ENCODE assay signal across 27 mouse cellular contexts in the genomic region with DNA sequence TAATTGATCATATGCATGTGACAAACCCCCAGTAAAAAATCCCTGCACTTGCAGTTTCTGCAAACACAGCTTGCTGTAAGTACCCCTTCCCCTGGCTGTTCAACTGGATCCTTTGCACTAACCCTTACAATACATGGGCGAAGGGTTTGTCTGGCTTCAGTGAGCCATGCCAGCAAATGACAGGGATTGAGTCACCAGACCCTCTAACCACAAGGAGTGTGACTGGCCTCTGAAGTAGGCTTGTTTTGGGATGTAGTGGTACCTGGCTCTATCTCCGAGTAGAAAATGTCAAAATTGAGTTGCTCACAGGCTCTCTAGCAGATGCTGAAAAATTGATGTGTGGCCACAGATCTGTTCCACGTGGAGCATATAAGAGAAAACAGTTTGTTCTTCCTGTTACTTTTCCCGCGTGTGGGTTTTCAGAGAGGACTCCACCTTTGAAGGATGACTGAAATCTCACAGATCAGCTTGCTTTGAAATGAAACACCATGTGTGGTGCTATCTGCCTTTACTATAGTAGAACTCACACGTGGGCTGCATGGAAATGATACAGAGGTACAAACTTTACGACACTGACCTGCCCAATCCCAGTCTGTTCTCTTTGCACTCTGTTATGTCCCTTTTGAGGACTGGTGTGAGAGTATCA.
"Had no signal": no experiment of that assay in that cellular context is flagged by ENCODE, and none has a peak within 500 bp of the region (broad histone marks: within the 10 kb centered on the region; RNA-seq: fewer than 3 reads in every experiment).

No protein-coding gene starts in this region.

- H3K4me1 ChIP-seq: heart, embryonic 13.5 days; heart, embryonic 15.5 days; hindbrain, embryonic 15.5 days; kidney, embryonic 15.5 days; limb, embryonic 10.5 days; limb, embryonic 12.5 days; liver, embryonic 13.5 days; liver, embryonic 15.5 days had no signal

- H3K36me3 ChIP-seq: heart, embryonic 13.5 days; heart, embryonic 15.5 days; hindbrain, embryonic 13.5 days; hindbrain, embryonic 15.5 days; kidney, embryonic 15.5 days; limb, embryonic 10.5 days; limb, embryonic 12.5 days; liver, embryonic 13.5 days; liver, embryonic 15.5 days had no signal

- H3K9ac ChIP-seq: heart, embryonic 13.5 days; heart, embryonic 15.5 days; hindbrain, embryonic 13.5 days; hindbrain, embryonic 15.5 days; kidney, embryonic 15.5 days; limb, embryonic 12.5 days; liver, embryonic 13.5 days; liver, embryonic 15.5 days had no signal

- H3K4me3 ChIP-seq: heart, adult 2 months; heart, embryonic 13.5 days; heart, embryonic 15.5 days; hindbrain, embryonic 13.5 days; hindbrain, embryonic 15.5 days; kidney, embryonic 15.5 days; layer of hippocampus, adult 2 months; left cerebral cortex, adult 2 months; limb, embryonic 10.5 days; limb, embryonic 12.5 days; liver, embryonic 13.5 days; liver, embryonic 15.5 days had no signal

- H3K4me2 ChIP-seq: heart, embryonic 11.5 days; heart, embryonic 13.5 days; heart, embryonic 15.5 days; hindbrain, embryonic 13.5 days; hindbrain, embryonic 15.5 days; kidney, embryonic 15.5 days; limb, embryonic 12.5 days; liver, embryonic 11.5 days; liver, embryonic 13.5 days; liver, embryonic 15.5 days had no signal

- H3K27ac ChIP-seq: heart, adult 2 months; heart, embryonic 13.5 days; heart, embryonic 15.5 days; hindbrain, embryonic 13.5 days; hindbrain, embryonic 15.5 days; hindbrain, postnatal 0 days; kidney, embryonic 15.5 days; layer of hippocampus, adult 2 months; left cerebral cortex, adult 2 months; limb, embryonic 10.5 days; limb, embryonic 12.5 days; liver, embryonic 13.5 days; liver, embryonic 15.5 days had no signal

- H3K9me3 ChIP-seq: heart, embryonic 15.5 days; hindbrain, embryonic 13.5 days; hindbrain, embryonic 15.5 days; limb, embryonic 10.5 days; liver, embryonic 13.5 days; liver, embryonic 15.5 days had no signal

- DNase-seq: gastrocnemius, postnatal 14 days; gastrocnemius, postnatal 36 days; heart, adult 2 months; heart, postnatal 14 days; heart, postnatal 36 days; kidney, adult 11 months; kidney, adult 2 months; kidney, adult 9 months; kidney, postnatal 10 days; kidney, postnatal 25 days; kidney, postnatal 4 days; liver; liver, embryonic 13.5 days had no signal

- ATAC-seq: hindbrain, postnatal 0 days; intestine, embryonic 16.5 days had no signal

- H3K27me3 ChIP-seq: heart, embryonic 13.5 days; heart, embryonic 15.5 days; hindbrain, embryonic 13.5 days; hindbrain, embryonic 15.5 days; kidney, embryonic 15.5 days; limb, embryonic 12.5 days; liver, embryonic 13.5 days; liver, embryonic 15.5 days had no signal
